Mouse (Mus musculus) lung, postnatal 0 days (tissue): ENCODE results near the gene Shcbp1.

Experiments
- CTCF ChIP-seq: IDR thresholded peaks from 2 replicates; pipeline ENCODE4 v1.5.1; 2016; ENCODE audit warnings: antibody characterized with exemption, mild to moderate bottlenecking
- EP300 ChIP-seq: IDR thresholded peaks from 2 replicates; pipeline ENCODE4 v1.6.1; 2016; ENCODE audit warnings: antibody characterized with exemption, mild to moderate bottlenecking, control low read depth

DNA sequence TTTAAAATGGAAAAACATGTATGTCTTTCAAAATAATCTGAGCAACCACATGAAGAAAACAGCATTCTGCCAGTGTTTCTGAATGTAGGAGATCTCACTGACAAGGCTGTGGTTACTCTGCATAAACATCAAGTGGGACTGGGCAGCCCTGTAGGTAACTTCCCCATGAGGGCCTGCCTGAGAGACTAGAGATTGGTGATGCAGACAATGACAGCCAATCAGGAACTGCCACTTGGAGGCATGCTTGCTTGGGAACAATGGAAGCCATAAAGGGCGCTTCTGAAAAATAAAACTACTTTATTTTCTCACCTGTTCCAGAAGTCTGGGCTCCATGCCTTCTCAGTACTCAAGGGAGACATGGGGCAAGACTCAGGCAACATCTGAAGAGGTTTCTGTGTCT, 87.7 kb downstream of the Shcbp1 start:
- TF ChIP-seq CTCF: no peak
- no peak for TF ChIP-seq EP300
